Mouse (Mus musculus): ENCODE measurements at regions not wholly inside any gene's neighbourhood (a gene's known extent, or its start where the extent isn't known, plus 50 kb on each side); places are given as distances from the start of the nearest gene placed in this dataset.

- no peak for DNase-seq
Observed at GRCm38 (mm10) chr5:119739386-119739785, 68.9 kb downstream of the Tbx3 start.

GRCm38 (mm10) chr5:119741116-119741515 lies 70.6 kb downstream of the Tbx3 start:
- DNase-seq: peak; percentile 41

- no peak for DNase-seq
Observed at GRCm38 (mm10) chr5:119743733-119744132, 73.3 kb downstream of the Tbx3 start.

- no peak for DNase-seq
Observed at GRCm38 (mm10) chr5:119747038-119747437, 76.6 kb downstream of the Tbx3 start.

- no peak for DNase-seq
Observed at GRCm38 (mm10) chr5:119748667-119749066, 78.2 kb downstream of the Tbx3 start.

- no peak for DNase-seq
Observed at GRCm38 (mm10) chr5:119749153-119749552, 78.7 kb downstream of the Tbx3 start.

- DNase-seq: no peak
Observed at GRCm38 (mm10) chr5:119755782-119756181, 76.7 kb upstream of the Tbx5 start.

GRCm38 (mm10) chr5:119758880-119759279 lies 73.6 kb upstream of the Tbx5 start:
- DNase-seq: no peak

GRCm38 (mm10) chr5:119762102-119762501 lies 70.4 kb upstream of the Tbx5 start:
- no peak for DNase-seq

- DNase-seq: no peak
Observed at GRCm38 (mm10) chr5:119763337-119763736, 69.1 kb upstream of the Tbx5 start.

GRCm38 (mm10) chr5:119766372-119766771 lies 66.1 kb upstream of the Tbx5 start:
- DNase-seq: no peak

- no peak for DNase-seq
Observed at GRCm38 (mm10) chr5:119770951-119771350, 61.5 kb upstream of the Tbx5 start.

GRCm38 (mm10) chr5:119776106-119776887 lies 56.2 kb upstream of the Tbx5 start:
- DNase-seq: no peak

- DNase-seq: peak; percentile 17
Observed at GRCm38 (mm10) chr5:119777836-119778235, 54.6 kb upstream of the Tbx5 start.

GRCm38 (mm10) chr5:119781375-119781774 lies 51.1 kb upstream of the Tbx5 start:
- no peak for DNase-seq
